ENCODE assay signal across 8 mouse cellular contexts in genomic region chr16:4160246-4160897, GRCm38 (mm10). TPM values are rescaled to one million over a fixed set of nuclear protein-coding genes. Genes with fewer than 3 reads are reported as not detected.
A peak's percentile ranks its signal among the peaks of the same experiment; 100 is the strongest.
DNase-seq lines count a peak whose midpoint lies in the region; ATAC-seq and TF ChIP-seq lines count a peak whose summit lies in the region.

No protein-coding gene starts in this region.

- no peaks in the 10 kb centered on the region for H3K36me3 ChIP-seq in kidney, postnatal 0 days (ENCODE audit: insufficient read depth, low read length)
- H3K36me3 ChIP-seq in kidney, embryonic 14.5 days (ENCODE audit: control insufficient read depth, insufficient read depth, low read length), result no peaks in the 10 kb centered on the region; the same call in 1 of the 2 replicates

- DNase-seq in kidney, postnatal 0 days (ENCODE audit: low spot score), result peak; percentile 23
- DNase-seq in brain, embryonic 14.5 days (ENCODE audit: low read depth), result peak; percentile 93
- peak; percentile 66 for DNase-seq in fat pad, adult 2 months (ENCODE audit: extremely low read depth, low read depth, low spot score)
- peak; percentile 72 for DNase-seq in layer of hippocampus, adult 9-10 months (ENCODE audit: low spot score)
- peak; percentile 19 for DNase-seq in right cerebral cortex, postnatal 25 days
- no peak for DNase-seq in B cell, adult 2 months
- DNase-seq in gastrocnemius, postnatal 25 days, result no peak

- no peak for ATAC-seq in kidney, postnatal 0 days (replicated peaks; ENCODE audit: low FRiP score, low read depth)
- ATAC-seq in kidney, embryonic 14.5 days (ENCODE audit: low FRiP score, low TSS enrichment), result no peak

- H3K4me2 ChIP-seq in kidney, postnatal 0 days (ENCODE audit: low read length), result no peak overlapping the region
- no peak overlapping the region for H3K4me2 ChIP-seq in kidney, embryonic 14.5 days (replicated peaks; ENCODE audit: low read depth, low read length)

- H3K27me3 ChIP-seq in kidney, postnatal 0 days (ENCODE audit: insufficient read depth, low read length), result no peaks in the 10 kb centered on the region
- H3K27me3 ChIP-seq in kidney, embryonic 14.5 days (ENCODE audit: control insufficient read depth, insufficient read depth, low read length), result no peaks in the 10 kb centered on the region

- no peak for TF ChIP-seq CTCF in kidney, postnatal 0 days (IDR thresholded peaks at IDR 0.05; ENCODE audit: low read depth)
- no peak for TF ChIP-seq CTCF in brain, embryonic 14.5 days (IDR thresholded peaks at IDR 0.05; ENCODE audit: borderline replicate concordance, extremely low read depth, insufficient read depth, insufficient read length)

- H3K9ac ChIP-seq in kidney, postnatal 0 days (ENCODE audit: low read depth, low read length), result no peak overlapping the region
- H3K9ac ChIP-seq in kidney, embryonic 14.5 days (ENCODE audit: low read depth, low read length), result no peak overlapping the region

- H3K4me1 ChIP-seq in kidney, postnatal 0 days (replicated peaks; ENCODE audit: insufficient read depth, low read length), result no peaks in the 10 kb centered on the region
- H3K4me1 ChIP-seq in kidney, embryonic 14.5 days (ENCODE audit: control insufficient read depth, insufficient read depth, low read length), result no peaks in the 10 kb centered on the region

- H3K9me3 ChIP-seq in kidney, postnatal 0 days (replicated peaks; ENCODE audit: low read length), result no peaks in the 10 kb centered on the region
- H3K9me3 ChIP-seq in kidney, embryonic 14.5 days (ENCODE audit: control insufficient read depth, low read length), result no peaks in the 10 kb centered on the region

- WGBS in kidney, postnatal 0 days, result 82% methylated on average over 4 of the region's 4 CpGs
- WGBS in kidney, embryonic 14.5 days, result 94% methylated on average over 4 of the region's 4 CpGs

- TF ChIP-seq POLR2A in brain, embryonic 14.5 days (IDR thresholded peaks at IDR 0.05; ENCODE audit: borderline replicate concordance, extremely low read depth, insufficient read depth, insufficient read length, poor library complexity, severe bottlenecking), result no peak

- H3K4me3 ChIP-seq in kidney, postnatal 0 days (replicated peaks; ENCODE audit: low read depth, low read length), result no peak overlapping the region
- no peak overlapping the region for H3K4me3 ChIP-seq in kidney, embryonic 14.5 days (ENCODE audit: low read length)

- no peak overlapping the region for H3K27ac ChIP-seq in kidney, postnatal 0 days
- no peak overlapping the region for H3K27ac ChIP-seq in kidney, embryonic 14.5 days (ENCODE audit: low read depth, low read length)

RNA-seq across cellular contexts. Expression of gene Crebbp, which starts 53.4 kb away (rescaled TPM):
- 28.8 and 29.9 TPM in 2 replicates for polyA plus RNA-seq in kidney, postnatal 0 days (2015; fragmentation: Nextera tagmentation; extraction: Ambion mirVana)
- 47.2 and 55.0 TPM in 2 replicates for polyA plus RNA-seq in kidney, embryonic 14.5 days (2014; fragmentation: Nextera tagmentation; extraction: Ambion mirVana)
- 14.0 and 42.0 TPM in 2 replicates for polyA plus RNA-seq in brain, embryonic 14.5 days (2012; rRNA removed)
- 10 to 100 TPM; 26.3 to 29.6 TPM for total RNA-seq in gastrocnemius, postnatal 25 days (2021)

Comparison
In these comparisons a context has a peak if more than half of its experiments do, and no peak if none do; other contexts are left out.
1. DNase-seq: peak in kidney, postnatal 0 days (single experiment), brain, embryonic 14.5 days (single experiment), fat pad, adult 2 months (single experiment), layer of hippocampus, adult 9-10 months (single experiment) and right cerebral cortex, postnatal 25 days (single experiment); none in B cell, adult 2 months (0 of 2) and gastrocnemius, postnatal 25 days (single experiment).